Mouse (Mus musculus) kidney, embryonic 14.5 days (tissue): Measurements from ENCODE around the gene Ltn1. TPM values are rescaled to one million over a fixed set of nuclear protein-coding genes. Genes with fewer than 3 reads are reported as not detected.
A peak's percentile ranks its signal among the peaks of the same experiment; 100 is the strongest.

Source experiments
- ATAC-seq: fragments of 200-750 bp; cut with Nextera tagmentation; 2 replicates; pipeline ENCODE4 v1.8.0; 2017; ENCODE audit warnings: moderate number of reproducible peaks, mild to moderate bottlenecking, moderate TSS enrichment, moderate library complexity; ENCODE audit not compliant: low FRiP score, low TSS enrichment
- H3K27ac ChIP-seq: fragments of 300-500 bp; sonication (generic); 2 replicates; pipeline ENCODE4 v1.5.1; 2014; ENCODE audit warnings: low read depth, mild to moderate bottlenecking, low read length, moderate library complexity, mixed read lengths
- H3K27me3 ChIP-seq: fragments of 300-500 bp; sonication (generic); 2 replicates; pipeline ENCODE4 v1.6.1; 2014; ENCODE audit warnings: mild to moderate bottlenecking, low read length; ENCODE audit not compliant: control insufficient read depth, insufficient read depth
- H3K36me3 ChIP-seq: fragments of 300-500 bp; sonication (generic); 2 replicates; pipeline ENCODE4 v1.6.1; 2014; ENCODE audit warnings: low read length, mixed read lengths; ENCODE audit not compliant: control insufficient read depth, insufficient read depth
- H3K4me1 ChIP-seq: fragments of 300-500 bp; sonication (generic); 2 replicates; pipeline ENCODE4 v1.6.1; 2014; ENCODE audit warnings: low read length, mixed read lengths; ENCODE audit not compliant: control insufficient read depth, insufficient read depth
- H3K4me2 ChIP-seq: fragments of 300-500 bp; sonication (generic); replicated peaks from 2 replicates; pipeline ENCODE4 v1.6.1; 2014; ENCODE audit warnings: low read depth, mild to moderate bottlenecking, low read length
- H3K4me3 ChIP-seq: fragments of 300-500 bp; sonication (generic); 2 replicates; pipeline ENCODE4 v1.5.1; 2014; ENCODE audit warnings: mild to moderate bottlenecking, low read length
- H3K9ac ChIP-seq: fragments of 300-500 bp; sonication (generic); 2 replicates; pipeline ENCODE4 v1.6.1; 2014; ENCODE audit warnings: low read depth, mild to moderate bottlenecking, low read length, moderate library complexity
- H3K9me3 ChIP-seq: fragments of 300-500 bp; sonication (generic); 2 replicates; pipeline ENCODE4 v1.6.1; 2016; ENCODE audit warnings: low read length; ENCODE audit not compliant: control insufficient read depth
- WGBS: fragments of 180-500 bp; shearing (Covaris S2); extraction: QIAGEN DNeasy Blood & Tissue Kit; methylation state at CpG from one replicate; pipeline ENCODE4 v1.1.7; 2014; 5-methylcytosine and 5-hydroxymethylcytosine counted together
- polyA plus RNA-seq: library from polyadenylated mRNA; unstranded; fragments of >200 nt; fragmentation: Nextera tagmentation; extraction: Ambion mirVana; gene quantifications from 2 replicates; pipeline ENCODE4 v1.2.1, GENCODE M21; 2014

The Ltn1 gene
- polyA plus RNA-seq, 1 experiment from 2014 or later = 36.2 TPM

DNA sequence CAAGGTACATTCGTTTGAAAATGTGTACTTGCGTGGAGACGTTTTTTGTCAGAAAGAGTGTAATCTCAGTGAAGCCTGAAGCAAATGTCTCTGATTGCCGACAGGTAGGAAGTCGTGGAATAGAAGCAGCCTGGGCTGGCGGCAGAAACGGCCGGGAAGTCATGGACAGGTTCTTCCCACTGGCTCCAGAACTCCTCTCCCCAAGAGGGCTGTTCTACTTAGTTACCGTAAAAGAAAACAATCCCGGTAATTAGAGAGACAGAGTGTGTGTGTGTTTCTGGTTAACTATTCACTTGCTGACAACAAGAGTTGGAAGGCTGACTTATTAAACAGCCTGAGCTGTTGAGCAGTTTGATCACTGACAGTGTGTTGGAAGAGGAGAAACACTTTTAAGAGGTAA lies 66.4 kb downstream of the Ltn1 start:
- Histone ChIP-seq H3K4me3 (no peak overlapping the region), H3K27ac (peak overlapping the region; percentile 65; the same call in 1 of the 2 replicates), H3K9ac (no peak overlapping the region), H3K9me3 (no peaks in the 10 kb centered on the region), H3K27me3 (no peaks in the 10 kb centered on the region), H3K36me3 (peaks cover 29% of the 10 kb centered on the region), H3K4me1 (no peaks in the 10 kb centered on the region), H3K4me2 (no peak overlapping the region)
- 51% methylated on average over 10 of the region's 10 CpGs for WGBS
- peak; percentile 67; the same call in 1 of the 2 replicates for ATAC-seq

DNA sequence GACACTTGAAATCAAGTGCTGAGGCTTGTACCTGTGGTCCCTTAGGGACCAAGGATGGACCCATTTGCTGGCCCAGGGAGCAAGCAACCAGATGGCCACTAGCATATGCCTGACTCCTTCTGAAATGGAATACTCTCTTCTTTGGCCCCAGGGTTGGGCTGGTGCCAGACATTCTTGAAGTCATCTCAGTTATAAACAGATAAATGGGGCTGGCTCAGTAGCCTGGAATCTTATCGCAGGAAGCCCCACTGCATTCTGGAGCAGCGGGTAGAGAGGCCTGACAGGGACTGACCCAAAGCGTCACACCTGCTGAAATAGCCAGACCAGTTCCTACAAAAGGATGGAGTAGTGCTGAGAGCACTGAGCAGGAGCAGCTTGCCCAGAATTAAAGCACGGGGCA lies 68.2 kb downstream of the Ltn1 start:
- Histone ChIP-seq H3K9me3 (no peaks in the 10 kb centered on the region), H3K4me2 (no peak overlapping the region), H3K4me1 (no peaks in the 10 kb centered on the region), H3K27ac (no peak overlapping the region), H3K36me3 (peaks cover 36% of the 10 kb centered on the region), H3K4me3 (no peak overlapping the region), H3K9ac (no peak overlapping the region), H3K27me3 (no peaks in the 10 kb centered on the region)
- no peak for ATAC-seq
- WGBS = 96% methylated on average over 4 of the region's 4 CpGs

DNA sequence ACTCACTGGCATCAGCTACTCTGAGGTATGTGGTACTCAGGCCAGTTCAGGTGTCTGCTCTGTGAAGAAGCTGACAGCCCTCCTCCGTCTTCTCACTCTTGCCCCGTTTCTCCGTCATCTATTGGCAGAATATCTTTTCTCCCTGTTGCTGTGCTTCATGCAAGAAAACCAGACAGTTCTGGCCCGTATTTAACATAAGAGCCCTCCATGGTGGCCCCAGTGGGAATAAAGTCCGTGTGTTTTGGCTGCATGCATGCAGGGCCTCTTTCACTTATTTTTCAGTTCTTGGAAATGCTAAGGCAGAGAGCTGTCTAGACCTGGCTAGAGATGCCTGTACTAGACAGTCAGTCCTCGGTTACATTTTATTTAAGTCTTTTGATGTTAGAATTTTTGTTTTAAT lies 72.3 kb downstream of the Ltn1 start:
- no peak overlapping the region for H3K4me3 ChIP-seq
- WGBS = 95% methylated on average over 6 of the region's 6 CpGs
- no peak overlapping the region for H3K27ac ChIP-seq
- H3K4me1 ChIP-seq = peaks cover under 1% of the 10 kb centered on the region
- peaks cover 32% of the 10 kb centered on the region for H3K36me3 ChIP-seq
- no peaks in the 10 kb centered on the region for H3K27me3 ChIP-seq
- H3K9ac ChIP-seq = no peak overlapping the region
- H3K9me3 ChIP-seq = no peaks in the 10 kb centered on the region
- ATAC-seq = no peak
- H3K4me2 ChIP-seq = no peak overlapping the region

DNA sequence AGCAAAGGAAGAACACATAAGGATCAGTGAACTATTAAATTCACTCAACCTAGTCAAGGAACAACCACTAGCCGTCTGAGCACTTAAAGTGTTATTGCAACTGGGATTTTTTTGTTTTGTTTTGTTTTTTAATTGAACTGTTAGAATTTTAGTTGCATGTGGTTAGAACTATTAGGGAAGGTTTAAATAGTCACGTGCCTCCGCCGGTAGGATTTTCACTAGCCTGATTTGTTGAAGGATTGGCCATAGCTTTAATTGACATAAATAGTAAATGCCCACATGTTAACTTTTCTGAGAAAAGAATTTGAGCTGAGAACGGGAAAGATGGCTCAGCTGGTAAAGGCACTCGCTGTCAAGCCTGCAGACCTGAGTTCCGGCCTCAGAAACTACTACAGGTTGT lies 77.7 kb downstream of the Ltn1 start:
- H3K4me1 ChIP-seq = peaks cover 6% of the 10 kb centered on the region
- peak overlapping the region; percentile 65 for H3K4me3 ChIP-seq
- peaks cover 8% of the 10 kb centered on the region for H3K36me3 ChIP-seq
- peak overlapping the region; percentile 77; the same call in 1 of the 2 replicates for H3K9ac ChIP-seq
- WGBS = 75% methylated on average over 7 of the region's 7 CpGs
- H3K27me3 ChIP-seq = no peaks in the 10 kb centered on the region
- H3K9me3 ChIP-seq = no peaks in the 10 kb centered on the region
- no peak for ATAC-seq
- no peak overlapping the region for H3K27ac ChIP-seq
- peak overlapping the region; percentile 49 for H3K4me2 ChIP-seq

DNA sequence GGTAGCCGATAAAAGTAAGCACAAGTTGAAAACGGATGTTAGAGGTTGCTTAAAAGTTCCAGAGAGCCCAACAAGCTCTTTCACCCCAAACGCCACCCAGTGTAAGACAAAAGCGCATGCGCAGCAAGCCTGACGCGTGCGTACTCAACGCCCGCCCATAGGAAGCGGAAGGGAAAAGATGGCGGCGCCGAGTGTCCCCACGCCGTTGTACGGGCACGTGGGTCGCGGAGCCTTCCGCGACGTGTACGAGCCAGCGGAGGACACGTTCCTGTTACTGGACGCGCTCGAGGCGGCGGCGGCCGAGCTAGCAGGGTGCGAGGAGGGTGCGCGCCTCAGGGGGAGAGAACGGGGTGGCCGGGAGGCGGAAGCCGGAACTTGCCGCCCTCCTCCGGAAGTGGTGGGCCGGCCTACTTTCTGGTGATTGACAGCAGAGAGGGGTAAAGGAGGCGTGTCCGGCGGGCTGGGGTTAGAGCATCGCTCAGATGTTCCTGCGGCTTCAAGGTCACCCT lies 78.3 kb downstream of the Ltn1 start, which contains the start of gene N6amt1:
Gene N6amt1 (plus strand): TSS at position 111 of the 509 bp plus-strand sequence.
- under 1% methylated on average over 48 of the region's 48 CpGs for WGBS
- Histone ChIP-seq H3K9me3 (no peaks in the 10 kb centered on the region), H3K27me3 (no peaks in the 10 kb centered on the region), H3K4me2 (peak within 1 kb of the TSS; percentile 49), H3K4me3 (peak within 1 kb of the TSS; percentile 65), H3K27ac (peak within 1 kb of the TSS; percentile 96), H3K4me1 (peaks cover 6% of the 10 kb centered on the region), H3K36me3 (peaks cover 6% of the 10 kb centered on the region), H3K9ac (peak within 1 kb of the TSS; percentile 77)
- ATAC-seq = peak; percentile 99

DNA sequence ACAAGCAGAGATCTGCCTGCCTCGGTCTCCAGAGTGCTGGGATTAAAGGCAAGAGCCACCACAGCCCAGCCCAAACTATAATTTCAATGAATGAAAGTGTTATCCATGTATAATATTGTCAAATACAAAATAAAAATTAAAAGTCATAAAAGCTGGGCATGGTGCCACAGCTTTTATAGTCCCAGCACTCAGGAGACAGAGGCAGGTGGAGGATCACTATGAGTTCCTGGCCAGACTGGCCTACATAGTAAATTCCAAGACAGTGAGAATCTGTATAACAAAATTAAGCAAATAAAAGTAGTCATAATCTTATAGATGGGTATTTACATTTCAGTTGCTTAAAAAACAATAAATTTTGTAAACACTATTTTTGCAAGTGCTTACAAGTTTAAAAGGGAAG lies 78.8 kb downstream of the Ltn1 start:
- H3K9me3 ChIP-seq = no peaks in the 10 kb centered on the region
- WGBS = 94% methylated on average over 1 of the region's 1 CpGs
- no peak for ATAC-seq
- peaks cover 6% of the 10 kb centered on the region for H3K4me1 ChIP-seq
- H3K27me3 ChIP-seq = no peaks in the 10 kb centered on the region
- H3K4me2 ChIP-seq = peak overlapping the region; percentile 49
- H3K36me3 ChIP-seq = peaks cover 6% of the 10 kb centered on the region
- no peak overlapping the region for H3K27ac ChIP-seq
- no peak overlapping the region for H3K9ac ChIP-seq
- H3K4me3 ChIP-seq = peak overlapping the region; percentile 65; the same call in 1 of the 2 replicates

DNA sequence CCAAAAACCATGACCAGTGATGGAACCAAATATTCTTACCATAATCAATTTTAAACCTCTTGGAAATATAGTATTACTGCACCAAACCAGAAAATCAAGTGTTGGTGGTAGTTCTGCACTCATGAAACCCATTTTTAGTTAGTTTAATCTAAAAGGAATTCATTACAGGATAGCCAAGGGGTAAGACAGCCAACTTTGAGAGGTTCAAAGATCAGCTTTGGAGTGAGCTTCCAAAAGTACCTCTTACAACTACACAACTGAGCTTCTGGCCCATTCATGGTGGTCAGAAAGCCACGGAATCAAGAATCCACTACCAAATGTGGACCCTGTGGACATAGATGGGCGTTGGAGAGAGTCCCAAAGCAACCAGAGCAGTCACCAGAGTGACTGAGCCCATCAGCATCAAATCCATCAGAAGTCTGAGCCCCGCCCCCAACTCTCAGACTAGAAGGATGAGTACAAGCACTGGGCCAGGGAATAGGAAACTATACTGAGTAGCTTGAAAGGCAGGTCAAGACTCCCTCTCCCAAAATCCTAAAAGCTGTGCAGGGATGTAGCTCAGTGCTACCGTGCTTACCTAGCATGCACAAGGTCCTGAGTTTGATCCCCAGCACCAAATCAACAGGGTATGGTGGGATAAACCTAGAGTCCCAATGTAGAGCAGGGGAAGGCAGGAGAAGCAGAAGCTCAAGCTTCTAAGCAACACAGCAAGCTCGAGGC lies 80.9 kb downstream of the Ltn1 start:
- Histone ChIP-seq H3K9me3 (no peaks in the 10 kb centered on the region), H3K27ac (no peak overlapping the region), H3K4me1 (peaks cover 6% of the 10 kb centered on the region), H3K36me3 (no peaks in the 10 kb centered on the region), H3K4me2 (no peak overlapping the region), H3K27me3 (no peaks in the 10 kb centered on the region), H3K9ac (no peak overlapping the region), H3K4me3 (no peak overlapping the region)
- 79% methylated on average over 5 of the region's 5 CpGs for WGBS
- no peak for ATAC-seq

DNA sequence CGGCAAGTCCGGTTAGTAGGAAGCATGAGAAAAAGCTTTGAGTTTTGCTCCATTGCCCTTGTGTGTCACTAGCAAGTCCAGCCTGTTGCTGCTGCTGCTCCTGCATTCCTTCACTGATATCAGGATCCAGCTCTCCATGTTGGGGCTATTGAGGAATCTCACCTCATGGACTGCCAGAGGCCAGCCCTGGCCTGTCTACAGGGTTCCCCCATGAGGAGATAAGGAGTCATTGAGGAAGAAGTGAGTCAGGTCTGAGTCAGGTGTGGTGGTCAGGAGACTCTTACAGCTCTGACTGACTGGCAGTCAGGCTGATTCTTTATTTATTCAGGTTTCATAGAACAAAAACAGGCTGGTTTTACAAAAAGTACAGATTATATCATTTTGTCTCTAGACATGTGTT lies 84.3 kb downstream of the Ltn1 start:
- 87% methylated on average over 2 of the region's 2 CpGs for WGBS
- Histone ChIP-seq H3K27me3 (no peaks in the 10 kb centered on the region), H3K36me3 (no peaks in the 10 kb centered on the region), H3K9me3 (no peaks in the 10 kb centered on the region), H3K4me2 (no peak overlapping the region), H3K9ac (no peak overlapping the region), H3K4me1 (no peaks in the 10 kb centered on the region), H3K4me3 (no peak overlapping the region), H3K27ac (no peak overlapping the region)
- peak; percentile 55; the same call in 1 of the 2 replicates for ATAC-seq

DNA sequence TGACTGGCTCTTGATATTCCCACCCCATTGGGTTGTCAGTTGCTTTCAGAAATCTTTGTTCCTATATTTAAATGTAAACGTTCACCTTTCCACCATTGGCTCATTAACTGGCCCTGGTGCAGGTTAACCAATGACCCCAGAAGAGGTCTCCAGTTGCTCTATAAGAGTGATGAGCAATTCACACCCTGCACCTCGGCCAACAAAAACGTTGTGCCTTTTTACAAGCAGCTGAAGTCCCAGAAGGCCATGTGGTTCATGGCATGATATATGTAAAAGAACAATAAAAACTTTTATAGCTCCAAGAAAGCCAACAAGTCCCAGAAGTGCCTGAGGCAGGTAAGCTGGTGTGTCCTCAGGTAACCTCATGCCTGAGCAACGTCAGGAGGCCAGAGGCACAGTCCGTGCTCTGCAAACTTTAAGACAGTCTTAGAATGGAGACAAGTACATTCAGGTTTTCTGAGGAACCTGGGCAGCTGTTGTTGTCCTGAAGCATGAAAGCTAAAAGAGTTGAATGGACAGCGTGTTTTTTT lies 91.3 kb downstream of the Ltn1 start:
- Histone ChIP-seq H3K4me2 (no peak overlapping the region), H3K4me1 (no peaks in the 10 kb centered on the region), H3K36me3 (no peaks in the 10 kb centered on the region), H3K27me3 (no peaks in the 10 kb centered on the region), H3K9ac (no peak overlapping the region), H3K27ac (no peak overlapping the region), H3K4me3 (no peak overlapping the region), H3K9me3 (no peaks in the 10 kb centered on the region)
- ATAC-seq = no peak
- 43% methylated on average over 6 of the region's 6 CpGs for WGBS
